Mouse (Mus musculus): Measurements from ENCODE around the gene Slc17a7.

The Slc17a7 gene

GRCm38 (mm10) chr7:45163735-45164490, at the start of gene Slc17a7:
Slc17a7 (plus strand) TSS chr7:45163949.
- peak; percentile 81 to 86 for DNase-seq

- peak in 1 of 2 experiments; percentile 7 for DNase-seq
Measured at GRCm38 (mm10) chr7:45117566-45117965, 46.2 kb upstream of the Slc17a7 start.

GRCm38 (mm10) chr7:45118336-45118735, 45.4 kb upstream of the Slc17a7 start:
- DNase-seq: no peak

- DNase-seq: no peak
Measured at GRCm38 (mm10) chr7:45119780-45120709, 43.7 kb upstream of the Slc17a7 start.

- peak; percentile 23 to 29 for DNase-seq
Measured at GRCm38 (mm10) chr7:45121404-45121803, 42.3 kb upstream of the Slc17a7 start.

GRCm38 (mm10) chr7:45121966-45122365, 41.8 kb upstream of the Slc17a7 start:
- DNase-seq: peak; percentile 7 to 10

- peak in 1 of 2 experiments; percentile 5 for DNase-seq
Measured at GRCm38 (mm10) chr7:45122561-45123185, 41.1 kb upstream of the Slc17a7 start.

GRCm38 (mm10) chr7:45123186-45123570, 40.6 kb upstream of the Slc17a7 start:
- peak; percentile 50 to 56 for DNase-seq

- DNase-seq: peak; percentile 99
Measured at GRCm38 (mm10) chr7:45124224-45125143, 39.3 kb upstream of the Slc17a7 start, which contains the start of gene Rps11. Rps11 (minus strand) TSS chr7:45124439.

- peak in 1 of 2 experiments; percentile 38 for DNase-seq
Measured at GRCm38 (mm10) chr7:45125144-45125600, 38.6 kb upstream of the Slc17a7 start.

- peak in 1 of 2 experiments; percentile 11 for DNase-seq
Measured at GRCm38 (mm10) chr7:45125649-45126048, 38.1 kb upstream of the Slc17a7 start.

GRCm38 (mm10) chr7:45126147-45126843, 37.5 kb upstream of the Slc17a7 start:
- DNase-seq: peak in 1 of 2 experiments; percentile 13

GRCm38 (mm10) chr7:45126844-45127699, 36.7 kb upstream of the Slc17a7 start:
- peak in 1 of 2 experiments; percentile 20 for DNase-seq

GRCm38 (mm10) chr7:45127700-45128224, 36.0 kb upstream of the Slc17a7 start:
- no peak for DNase-seq

- peak; percentile 98 to 99 for DNase-seq
Measured at GRCm38 (mm10) chr7:45128624-45129246, 35.0 kb upstream of the Slc17a7 start, which contains the start of gene Rpl13a. Rpl13a (minus strand) TSS chr7:45128761.

- peak; percentile 70 for DNase-seq
Measured at GRCm38 (mm10) chr7:45129318-45129717, 34.4 kb upstream of the Slc17a7 start.

GRCm38 (mm10) chr7:45129776-45130512, 33.8 kb upstream of the Slc17a7 start:
- DNase-seq: peak in 1 of 2 experiments; percentile 23

GRCm38 (mm10) chr7:45131850-45132249, 31.9 kb upstream of the Slc17a7 start:
- peak in 1 of 2 experiments; percentile 7 for DNase-seq
